Mouse (Mus musculus) retina, adult 2 months (tissue): ENCODE results near the gene Pou6f1.
"Not testable (repeated sequence)": the region's sequence is repeated elsewhere in the genome, so short reads cannot be mapped to it uniquely, and the experiment has no call there.

ENCODE experiments used
- DNase-seq: peaks from one replicate; pipeline ENCODE4 v3.0.0-alpha.2; 2012; ENCODE audit warnings: low read depth, low spot score

The Pou6f1 gene

DNA sequence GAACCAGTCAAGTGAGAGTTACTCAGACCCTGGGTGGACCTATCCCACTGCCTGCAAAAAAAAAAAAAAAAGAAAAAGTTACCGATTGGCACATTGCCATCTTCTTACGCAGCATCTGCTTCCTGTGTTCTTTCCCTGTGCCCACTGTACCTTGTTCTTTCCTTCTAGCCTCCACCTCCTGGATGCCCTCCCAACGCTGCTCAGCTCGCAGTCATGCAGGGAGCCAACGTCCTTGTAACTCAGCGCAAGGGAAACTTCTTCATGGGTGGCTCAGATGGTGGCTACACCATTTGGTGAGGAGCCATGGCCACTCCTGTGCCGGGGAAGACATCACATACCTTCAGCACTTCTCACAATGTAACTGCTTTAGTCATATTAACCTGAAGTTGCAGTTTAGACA is 19.4 kb upstream of the Pou6f1 start:
- no peak for DNase-seq

- no peak for DNase-seq
These were observed 16.4 kb upstream of the Pou6f1 start for GRCm38 (mm10) chr15:100616221-100616620.

DNA sequence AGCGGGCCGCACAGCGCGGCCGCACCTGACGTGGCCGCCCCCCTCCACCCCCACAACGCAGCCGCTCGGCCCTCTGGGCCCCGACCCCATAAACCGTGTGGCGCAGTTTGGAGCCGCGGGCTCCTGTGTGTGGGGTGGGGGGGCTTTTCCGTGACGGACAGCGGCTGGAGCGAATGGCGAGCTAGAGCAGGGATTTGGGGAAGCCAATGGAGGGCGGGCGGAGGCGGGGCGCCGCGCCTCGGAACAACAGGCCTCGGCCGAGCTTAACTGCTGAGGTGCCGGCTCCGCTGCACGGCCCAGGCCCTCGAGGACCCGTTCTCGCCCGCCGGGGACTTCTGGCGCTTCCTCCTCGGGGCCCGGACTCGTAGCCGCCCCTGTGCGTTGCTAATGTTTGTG is 16.0 kb upstream of the Pou6f1 start:
- peak; percentile 80 for DNase-seq

DNA sequence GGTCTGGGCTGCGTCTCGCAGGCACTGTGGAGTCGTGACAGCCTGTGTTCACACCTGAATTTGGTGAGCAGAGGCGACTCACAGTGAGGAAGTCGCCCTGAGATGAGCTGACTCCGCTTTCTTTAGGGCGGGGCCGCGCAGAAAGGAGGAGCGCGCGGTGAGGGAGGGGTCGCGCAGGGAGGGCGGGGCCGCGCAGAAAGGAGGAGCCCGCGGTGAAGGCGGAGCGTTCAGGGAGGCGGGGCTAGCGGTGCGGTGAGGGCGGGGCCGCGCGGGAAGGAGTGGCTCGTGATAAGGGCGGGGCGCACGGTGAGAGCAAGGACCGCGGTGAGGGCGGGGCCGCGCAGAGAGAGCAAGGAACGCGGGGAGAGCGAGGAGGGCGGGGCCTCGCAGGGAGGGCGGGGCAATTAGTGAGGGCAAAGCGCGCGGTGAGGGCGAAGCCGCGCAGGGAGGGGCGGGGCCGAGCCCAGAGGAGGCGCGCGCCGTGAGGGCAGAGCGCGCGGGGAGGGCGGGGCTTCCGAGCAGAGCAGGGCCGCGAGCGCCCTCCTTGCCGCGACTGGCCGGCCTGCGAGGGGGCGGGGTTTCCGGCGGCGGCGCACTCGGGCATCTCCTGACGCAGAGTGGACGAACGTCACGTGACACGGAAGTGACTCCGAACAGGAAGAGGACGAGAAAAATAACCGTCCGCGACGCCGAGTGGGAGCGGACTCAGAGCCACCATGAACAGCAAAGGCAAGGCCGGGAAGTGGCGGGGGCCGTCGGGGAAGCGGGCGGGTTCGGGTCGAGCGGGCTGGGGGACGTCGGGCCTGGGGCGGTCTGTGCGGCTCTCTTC is 15.4 kb upstream of the Pou6f1 start, which contains the start of gene Dazap2:
Gene Dazap2 (plus strand): TSS at position 354 of the 829 bp plus-strand sequence.
- peak; percentile 98 for DNase-seq

GRCm38 (mm10) chr15:100614218-100614995 is 14.6 kb upstream of the Pou6f1 start:
- no peak for DNase-seq

GRCm38 (mm10) chr15:100613584-100613983 is 13.8 kb upstream of the Pou6f1 start:
- DNase-seq, result peak; percentile 52

DNA sequence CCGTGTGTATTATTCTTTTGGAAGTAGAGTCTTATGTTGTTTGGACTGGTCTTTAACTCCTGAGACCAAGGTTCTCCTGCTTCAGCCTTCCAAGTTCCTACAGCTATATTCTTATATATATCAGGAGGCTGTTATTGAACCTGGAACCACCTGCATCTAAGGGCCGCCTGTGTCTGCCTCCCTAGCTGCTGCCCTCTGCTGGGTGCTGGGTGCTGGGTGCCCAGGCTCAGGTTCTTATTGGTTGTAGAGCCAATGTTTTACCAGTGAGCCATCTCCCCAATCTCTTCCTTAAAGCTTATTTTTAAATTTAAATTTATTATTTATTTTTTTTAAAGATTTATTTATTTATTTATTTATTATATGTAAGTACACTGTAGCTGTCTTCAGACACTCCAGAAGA is 12.6 kb upstream of the Pou6f1 start:
- no peak for DNase-seq

GRCm38 (mm10) chr15:100611951-100612350 is 12.2 kb upstream of the Pou6f1 start:
- DNase-seq, result no peak

- DNase-seq, result not testable (repeated sequence)
These were observed 6.9 kb upstream of the Pou6f1 start for GRCm38 (mm10) chr15:100606677-100607076.

DNA sequence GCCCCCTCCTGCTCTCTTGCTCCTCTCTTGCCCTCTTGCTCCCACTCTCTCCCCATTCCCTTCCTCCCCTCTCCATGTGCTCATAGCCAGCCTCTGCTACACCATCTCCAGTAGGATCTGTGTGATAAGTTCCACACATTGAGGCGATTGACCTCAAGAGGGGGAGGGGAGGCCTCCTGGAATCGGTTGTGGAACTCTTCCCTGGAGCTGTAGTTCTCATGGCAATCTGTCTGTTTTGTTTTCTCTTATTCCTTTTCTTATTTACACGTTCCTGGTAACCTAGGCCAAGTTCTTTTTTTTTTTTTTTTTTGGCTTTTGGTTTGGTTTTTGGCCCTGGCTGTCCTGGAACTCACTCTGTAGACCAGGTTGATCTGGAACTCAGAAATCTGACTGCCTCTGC is 1.9 kb upstream of the Pou6f1 start:
- DNase-seq, result no peak

DNA sequence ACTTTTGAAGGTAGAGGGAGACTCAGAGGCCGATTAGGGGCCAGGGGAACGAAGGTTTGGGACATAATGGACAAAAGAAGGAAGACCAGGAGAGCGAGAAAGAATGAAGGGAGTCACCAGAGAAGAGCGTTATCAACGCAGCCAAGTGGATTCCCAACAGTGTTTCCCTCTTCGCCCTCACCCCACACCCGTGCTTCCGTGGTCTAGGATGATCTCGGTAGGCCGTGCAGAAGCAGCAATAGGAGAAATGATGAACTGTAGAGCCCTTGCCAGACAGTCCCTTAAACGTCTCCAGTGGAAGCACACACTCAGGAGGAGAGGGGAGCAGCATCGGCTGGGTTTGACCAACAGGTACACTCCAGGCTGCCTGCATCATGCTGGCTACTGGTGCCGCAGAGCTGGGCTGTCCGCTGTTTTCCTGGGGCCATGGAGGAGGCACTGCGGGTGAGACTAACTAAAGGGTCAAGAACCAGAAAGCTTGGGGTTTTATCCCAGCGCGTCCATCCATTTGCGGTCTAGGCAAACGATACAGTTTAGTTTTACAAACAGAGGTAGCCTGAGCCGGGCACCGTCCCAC is 1.0 kb upstream of the Pou6f1 start:
- no peak for DNase-seq

GRCm38 (mm10) chr15:100600047-100600695 is 387 bp upstream of the Pou6f1 start:
- peak; percentile 76 for DNase-seq

DNA sequence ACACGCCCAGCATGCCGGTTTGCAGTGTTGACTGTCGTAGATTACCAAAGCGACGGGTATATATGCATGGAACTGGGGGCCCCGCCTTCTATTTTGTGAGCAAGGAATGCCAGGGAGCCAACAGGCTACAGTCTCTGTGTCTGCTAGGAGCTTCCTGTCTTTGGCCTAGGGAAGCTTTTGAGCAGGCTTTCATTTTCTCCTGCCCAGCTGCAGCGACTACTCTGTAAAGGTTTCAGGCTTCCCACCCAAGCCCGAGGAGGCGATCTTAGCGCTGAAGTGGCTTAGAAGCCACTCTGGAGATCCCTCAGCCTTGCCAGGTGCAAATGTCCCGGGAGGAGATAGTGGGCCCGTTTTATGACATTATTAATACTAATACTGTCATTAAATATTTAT is 905 bp downstream of the Pou6f1 start:
- DNase-seq, result peak; percentile 23

- DNase-seq, result no peak
These were observed 1.4 kb downstream of the Pou6f1 start for GRCm38 (mm10) chr15:100598287-100598882.

- DNase-seq, result no peak
These were observed 7.0 kb downstream of the Pou6f1 start for GRCm38 (mm10) chr15:100592817-100593216.

DNA sequence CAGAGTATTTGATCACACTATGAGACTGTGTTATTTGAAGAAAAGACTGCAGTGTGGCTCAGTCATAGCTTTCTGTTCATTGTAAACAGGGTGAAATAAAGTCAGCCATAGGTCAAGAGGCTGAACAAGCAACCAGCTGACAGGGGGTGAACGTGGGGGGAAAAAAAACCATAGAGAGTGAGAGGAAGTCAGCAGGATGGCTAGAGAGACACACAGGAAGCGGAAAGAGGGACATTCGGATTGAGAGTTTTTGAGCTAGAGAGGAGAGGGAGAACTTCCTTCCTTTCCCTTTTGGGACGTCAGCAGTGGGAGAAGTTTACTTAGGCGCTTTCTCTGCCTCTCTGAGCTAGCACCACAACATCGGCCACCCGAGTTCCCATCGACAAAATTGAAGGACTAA is 9.3 kb downstream of the Pou6f1 start:
- DNase-seq, result no peak

DNA sequence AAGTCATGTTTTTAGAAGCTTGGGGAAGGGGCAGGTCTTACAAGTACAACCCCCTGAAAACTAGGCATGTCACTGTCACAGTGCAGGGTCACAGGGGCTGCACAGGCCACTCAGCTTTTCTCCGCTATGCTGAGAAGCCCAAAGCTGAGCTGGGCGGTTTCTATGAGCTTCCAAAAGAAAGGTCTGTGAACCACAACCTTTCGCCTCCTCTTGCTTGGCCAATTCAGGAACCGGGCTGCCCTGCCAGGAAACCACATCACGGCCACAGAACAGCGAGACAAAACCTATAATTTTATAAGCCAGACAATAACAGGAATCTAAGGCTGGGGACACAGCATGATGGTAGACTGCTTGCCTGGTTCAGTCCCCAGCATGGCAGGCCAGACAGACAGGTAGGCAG is 11.5 kb downstream of the Pou6f1 start:
- DNase-seq, result no peak

DNA sequence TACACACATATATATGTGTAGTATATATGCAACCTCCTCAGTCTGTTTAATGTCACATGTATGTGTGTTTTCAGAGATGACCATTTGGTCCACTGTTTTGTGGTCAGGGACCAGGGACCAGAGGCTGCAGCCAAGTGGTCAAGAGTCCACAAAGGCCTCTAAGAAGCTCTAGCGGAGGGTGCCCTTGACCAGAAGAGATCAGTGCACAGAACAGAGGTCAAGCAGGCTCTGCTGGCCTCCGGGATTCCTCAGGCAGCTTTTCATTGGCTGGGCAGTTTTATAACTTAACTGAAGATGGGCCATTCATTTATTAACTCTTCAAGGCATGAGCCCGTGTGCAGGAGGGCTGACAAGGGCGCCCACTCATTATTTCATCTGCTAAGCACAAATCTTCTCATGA is 12.6 kb downstream of the Pou6f1 start:
- no peak for DNase-seq

GRCm38 (mm10) chr15:100585931-100586330 is 13.9 kb downstream of the Pou6f1 start:
- no peak for DNase-seq

- DNase-seq, result no peak
These were observed 19.7 kb downstream of the Pou6f1 start for GRCm38 (mm10) chr15:100580108-100580507.

DNA sequence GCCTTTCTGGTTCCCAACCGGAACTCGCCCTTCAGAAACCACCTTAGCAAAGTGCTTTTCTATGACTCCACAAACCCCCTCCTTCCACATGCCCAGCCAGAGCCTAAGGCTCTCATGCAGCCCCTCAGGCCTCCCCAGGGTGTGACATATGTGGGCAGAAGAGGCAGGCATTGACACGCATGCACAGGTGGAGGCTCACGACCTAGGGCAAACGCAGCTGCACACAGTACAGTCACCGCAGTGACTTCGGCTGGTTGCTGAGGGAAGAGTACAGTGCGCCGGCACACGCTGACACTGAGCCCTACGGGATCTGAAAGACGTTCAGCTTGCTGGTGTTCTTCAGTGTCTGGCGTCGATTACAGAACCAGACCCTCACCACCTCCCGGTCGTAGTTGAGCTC is 21.8 kb downstream of the Pou6f1 start:
- no peak for DNase-seq

DNA sequence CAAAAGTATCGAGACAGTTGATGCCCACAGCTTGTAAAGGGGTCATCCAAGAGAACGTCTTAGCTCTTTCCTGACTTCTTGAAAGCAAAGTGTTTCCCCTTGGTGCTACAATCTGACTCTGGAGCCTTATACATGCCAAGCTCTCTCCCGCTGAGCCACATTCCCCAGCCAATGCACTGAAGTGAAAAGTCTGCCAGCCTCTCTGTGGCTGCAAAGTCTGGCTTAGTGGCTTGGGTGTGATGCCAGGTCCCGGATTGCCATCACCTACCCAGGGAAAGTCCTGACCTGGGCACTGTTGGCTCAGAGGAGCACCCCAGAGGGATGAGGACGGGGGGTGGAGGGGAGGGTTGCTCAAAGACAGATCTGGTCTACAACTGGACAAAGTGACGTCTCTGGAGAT is 23.0 kb downstream of the Pou6f1 start:
- DNase-seq, result no peak
